Mouse (Mus musculus): ENCODE data around the gene Cdk5rap3. TPM values are rescaled to one million over a fixed set of nuclear protein-coding genes. Genes with fewer than 3 reads are reported as not detected.
A peak's percentile ranks its signal among the peaks of the same experiment; 100 is the strongest.

Cdk5rap3 gene
- total RNA-seq, 2 experiments from 2014 or later: 71.6 to 74.7 TPM

DNA sequence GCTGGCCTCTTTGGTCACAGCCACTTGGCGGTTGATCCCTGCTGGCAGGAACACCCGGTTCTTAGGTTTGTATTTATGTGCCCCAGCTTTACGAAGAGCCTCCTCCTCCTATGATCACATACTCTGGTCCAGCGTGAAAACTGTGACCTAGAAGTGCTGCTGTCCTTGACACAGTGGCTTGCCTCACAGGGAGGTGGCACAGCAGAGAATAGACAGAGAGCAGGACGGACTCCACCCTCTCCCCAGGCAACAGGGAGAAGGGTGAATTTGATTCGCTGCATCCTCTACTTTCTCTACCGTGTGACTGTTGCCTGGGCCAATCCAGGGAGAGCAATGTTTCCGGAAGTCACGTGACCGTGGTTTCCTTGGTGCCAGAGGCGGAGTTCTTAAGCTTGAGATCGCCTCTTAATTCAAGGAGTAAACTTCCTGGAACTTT lies 18.6 kb upstream of the Cdk5rap3 start:
- peak; percentile 60 to 75 for DNase-seq (ENCODE audit: low spot score in 2 of 2)

DNA sequence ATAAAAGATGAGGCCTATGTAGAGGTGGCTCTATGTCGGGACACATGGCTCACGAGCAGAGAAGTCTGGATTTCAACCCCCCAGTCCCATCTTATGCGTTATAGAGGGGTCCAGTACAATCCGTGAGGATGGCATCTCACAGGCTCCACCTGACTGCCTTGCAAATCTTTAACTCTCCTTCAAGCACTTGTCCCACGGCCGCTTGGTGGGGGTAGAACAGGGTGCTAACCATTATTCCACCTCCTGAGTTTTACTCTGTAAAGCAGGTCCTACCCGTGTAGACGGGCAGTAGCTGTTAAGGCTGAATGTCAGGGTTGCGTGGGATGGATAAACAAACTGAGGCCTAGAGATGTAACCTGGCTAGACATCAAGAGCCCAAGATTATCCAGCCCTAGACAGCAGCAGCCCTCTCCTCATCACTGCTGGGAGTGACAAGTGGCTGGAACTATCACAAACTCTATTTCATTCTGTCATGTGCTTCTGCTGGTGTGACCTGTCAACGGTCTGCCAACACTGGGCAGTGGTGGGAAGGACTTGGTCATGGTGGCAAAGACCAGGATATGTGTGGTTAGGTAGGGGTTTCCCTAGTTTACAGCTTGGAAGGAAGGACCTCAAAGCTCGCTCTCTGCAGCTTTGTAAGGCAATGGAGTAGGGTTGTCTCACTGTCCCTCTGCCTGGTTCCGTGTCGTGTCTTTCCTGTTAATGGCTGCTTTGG lies 17.4 kb upstream of the Cdk5rap3 start:
- DNase-seq (ENCODE audit: low spot score in 2 of 2): no peak

DNA sequence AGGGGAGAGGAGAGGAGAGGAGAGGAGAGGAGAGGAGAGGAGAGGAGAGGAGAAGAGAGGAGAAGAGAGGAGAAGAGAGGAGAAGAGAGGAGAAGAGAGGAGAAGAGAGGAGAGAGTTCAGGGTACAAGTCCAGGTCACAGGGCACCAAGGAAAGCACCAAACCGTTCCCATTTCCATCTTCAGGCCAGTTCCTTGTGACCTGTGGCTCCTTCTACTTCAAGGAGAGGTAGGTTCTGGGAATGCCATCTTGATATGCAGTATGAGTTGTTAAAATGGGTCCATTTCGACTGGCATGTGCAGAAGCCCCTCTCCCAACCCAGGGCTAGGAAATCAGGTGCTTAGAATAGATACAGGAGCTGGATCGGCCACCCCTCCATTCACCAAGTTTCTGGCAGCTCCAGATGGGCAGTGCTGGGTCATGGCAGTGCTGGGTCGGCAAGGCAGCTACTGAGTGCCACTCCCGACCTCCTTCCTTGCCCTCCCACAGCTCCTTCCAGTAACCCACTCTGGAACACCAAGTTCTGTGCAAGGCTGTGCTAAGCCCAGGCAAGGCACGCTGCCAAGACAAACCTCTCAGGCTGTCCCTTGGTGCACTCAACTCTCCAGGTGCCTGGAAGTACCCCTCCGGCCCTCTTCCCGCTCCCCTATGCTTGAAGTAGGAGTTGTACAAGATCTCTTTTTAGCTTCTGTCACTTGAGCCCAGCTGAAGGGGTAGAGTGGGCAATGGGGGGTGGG lies 15.2 kb upstream of the Cdk5rap3 start:
- no peak for DNase-seq (ENCODE audit: low spot score in 2 of 2)

DNA sequence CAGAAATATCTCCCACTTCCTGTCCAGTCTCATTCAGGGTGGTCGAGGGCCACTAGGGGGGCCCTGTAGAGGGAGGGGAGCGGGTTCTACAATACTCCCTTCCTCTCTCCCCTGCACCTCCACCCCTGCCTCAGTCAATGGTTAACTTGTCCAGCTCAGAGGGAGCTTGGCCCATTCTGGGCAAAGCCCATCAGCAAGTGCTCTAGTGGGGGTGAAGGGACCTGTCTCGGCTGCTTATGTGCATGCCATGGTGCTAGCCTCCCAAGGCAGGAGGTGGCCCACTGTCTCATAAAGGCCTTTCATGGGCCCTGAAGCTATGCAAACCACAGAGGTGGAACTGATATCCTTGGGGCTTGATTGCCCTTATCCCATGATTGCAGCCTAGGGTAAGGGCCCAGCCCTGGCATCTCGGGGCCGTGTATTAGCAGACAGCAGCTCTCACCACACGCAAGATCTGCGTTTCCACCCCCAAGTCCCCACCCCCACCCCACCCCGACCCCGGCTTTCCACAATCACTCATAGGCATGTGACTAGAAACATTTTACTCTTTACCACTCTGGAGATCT lies 13.6 kb upstream of the Cdk5rap3 start:
- no peak for DNase-seq (ENCODE audit: low spot score in 2 of 2)

DNA sequence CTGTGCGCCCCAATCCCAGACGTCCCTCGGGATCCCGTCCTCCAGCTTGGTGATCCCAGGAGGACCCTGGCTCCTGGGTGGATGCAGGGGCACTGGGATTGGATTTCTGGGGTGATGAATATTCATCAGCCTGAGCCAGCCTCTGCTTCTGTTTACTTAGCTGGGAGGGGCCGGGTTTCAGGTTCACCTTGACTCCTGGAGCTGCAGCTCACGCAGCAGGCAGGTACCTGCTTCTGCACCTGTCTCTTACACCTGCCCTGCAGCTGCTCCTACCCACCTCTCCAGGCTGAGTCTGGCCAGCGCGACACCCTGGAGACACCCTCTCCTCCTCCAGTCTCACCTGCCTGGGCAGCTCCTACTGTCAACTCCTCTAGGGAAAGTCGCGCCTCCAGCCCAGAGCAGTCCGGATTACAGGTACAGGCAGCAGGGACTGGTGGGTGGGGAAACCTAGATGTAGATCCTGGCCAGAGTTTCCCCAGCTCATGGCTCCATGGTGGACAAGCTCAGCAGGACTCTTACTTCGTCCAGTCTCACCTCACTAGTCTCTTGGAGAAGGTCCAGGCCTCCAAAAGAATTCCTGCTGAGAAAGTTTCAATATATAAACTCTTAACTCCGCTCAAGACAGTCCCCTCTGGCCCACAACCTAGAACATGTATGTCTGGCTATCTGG lies 12.9 kb upstream of the Cdk5rap3 start:
- no peak for DNase-seq (ENCODE audit: low spot score in 2 of 2)

DNA sequence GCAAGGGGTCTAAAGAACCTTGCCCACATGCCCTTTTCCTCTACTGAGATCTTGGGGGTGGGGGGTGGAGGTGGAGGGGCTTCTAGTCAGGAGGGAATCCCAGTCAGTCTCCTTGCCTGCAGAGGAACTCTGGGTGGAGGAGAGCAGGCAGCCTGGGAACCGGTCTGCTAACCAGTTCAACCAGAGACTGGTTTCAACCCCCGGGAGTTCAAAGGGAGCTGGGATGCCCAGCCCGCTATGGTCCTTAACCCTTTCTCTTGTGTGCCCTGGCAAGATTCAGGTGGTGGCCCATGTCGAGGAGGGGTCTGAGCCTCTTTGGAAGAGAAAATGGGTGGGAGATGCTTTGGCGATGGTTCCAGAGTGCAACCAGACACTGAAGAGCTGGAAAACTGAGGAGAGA lies 12.4 kb upstream of the Cdk5rap3 start:
- no peak for DNase-seq (ENCODE audit: low spot score in 2 of 2)

DNA sequence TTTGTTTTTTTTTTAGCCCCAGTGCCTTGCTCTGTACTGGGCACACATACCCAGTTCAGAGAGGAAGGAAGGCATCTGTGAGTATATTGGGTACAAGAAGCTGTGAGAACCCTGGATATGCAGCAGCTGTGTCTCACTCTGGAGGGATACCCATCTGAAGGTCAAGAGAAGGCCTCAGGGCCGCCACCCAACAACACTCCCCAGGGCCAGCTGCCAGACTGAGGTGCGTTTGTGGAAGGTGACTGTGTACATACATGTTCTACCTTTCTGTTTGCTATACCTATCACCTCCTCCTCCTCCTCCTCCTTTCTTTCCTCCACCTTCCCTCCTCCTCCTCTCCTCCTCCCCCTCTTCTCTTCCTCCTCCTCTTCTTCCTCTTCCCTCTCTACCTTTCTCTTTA lies 11.8 kb upstream of the Cdk5rap3 start, which contains the start of gene Prr15l:
TSS of gene Prr15l (plus strand) at position 17 of the 400 bp plus-strand sequence.
- DNase-seq (ENCODE audit: low spot score in 2 of 2): no peak

DNA sequence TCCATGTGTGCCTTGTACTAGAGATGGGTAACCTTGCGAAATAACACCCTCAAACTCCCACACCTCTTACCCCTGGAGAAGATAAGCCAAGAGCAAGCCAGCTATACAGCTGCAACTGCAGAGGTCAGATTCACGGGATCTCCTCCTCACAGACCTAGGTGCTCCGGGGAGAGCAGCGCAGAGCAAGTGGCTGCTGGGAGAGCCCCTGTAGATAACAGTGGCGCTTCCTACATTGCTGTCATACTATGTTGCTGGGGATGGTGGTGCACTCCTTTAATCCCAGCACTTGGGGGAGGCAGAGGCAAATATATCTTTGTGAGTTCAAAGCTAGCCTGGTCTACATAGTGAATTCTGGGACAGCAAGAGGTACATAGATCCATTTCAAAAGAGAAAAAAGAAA lies 10.3 kb upstream of the Cdk5rap3 start:
- no peak for DNase-seq (ENCODE audit: low spot score in 2 of 2)

DNA sequence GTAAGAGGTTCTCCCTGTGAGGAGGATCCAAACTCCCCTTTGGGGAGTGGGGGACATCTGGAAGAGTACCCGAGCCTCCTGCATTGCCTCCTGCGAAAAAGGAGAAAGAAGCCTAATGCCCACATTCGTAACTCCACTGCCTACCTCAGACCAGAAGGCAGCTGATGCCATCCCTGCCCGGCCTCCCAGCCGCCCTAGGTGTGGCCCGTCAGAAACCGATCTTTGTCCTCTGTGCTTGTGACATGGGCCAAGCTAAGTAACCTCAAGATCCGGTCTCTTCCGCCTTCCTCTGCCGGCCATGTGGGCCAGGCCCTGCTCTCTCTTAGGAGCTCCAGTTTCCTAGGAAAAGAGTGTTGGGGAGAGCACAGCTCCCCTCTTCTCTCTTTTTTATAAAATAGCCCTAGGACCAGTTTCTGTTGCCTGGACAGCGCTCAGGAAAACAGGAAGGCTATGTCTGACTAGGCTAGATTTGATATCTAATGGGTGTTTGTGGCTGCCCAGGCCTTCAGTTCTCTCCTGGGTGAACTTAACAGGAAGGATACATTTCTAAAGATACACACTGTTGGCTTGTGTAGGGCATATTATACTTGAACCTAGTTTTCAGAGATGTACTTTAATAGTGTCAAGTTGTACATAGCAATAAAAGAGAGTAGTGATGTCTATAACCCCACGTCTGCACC lies 9.3 kb upstream of the Cdk5rap3 start:
- DNase-seq (ENCODE audit: low spot score in 2 of 2): no peak

DNA sequence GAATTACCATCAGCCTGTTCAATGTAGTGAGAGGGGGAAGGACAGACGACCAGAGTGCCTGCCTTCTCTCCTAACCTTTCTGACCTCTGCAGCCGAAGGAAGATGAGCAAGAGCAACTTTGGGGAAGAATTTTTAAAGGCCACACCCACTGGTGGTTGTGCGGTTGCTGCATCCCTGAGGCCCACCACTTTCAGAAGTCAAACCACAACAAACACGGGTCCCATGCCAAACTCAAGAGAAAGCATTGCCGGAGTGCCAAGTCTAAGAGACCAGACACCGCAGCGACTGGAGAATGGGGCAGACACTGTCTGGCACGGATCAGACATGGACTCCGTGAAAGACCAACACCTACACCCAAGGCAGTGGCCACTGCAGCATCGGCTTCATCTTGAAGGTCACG lies 8.6 kb upstream of the Cdk5rap3 start:
- no peak for DNase-seq (ENCODE audit: low spot score in 2 of 2)

DNA sequence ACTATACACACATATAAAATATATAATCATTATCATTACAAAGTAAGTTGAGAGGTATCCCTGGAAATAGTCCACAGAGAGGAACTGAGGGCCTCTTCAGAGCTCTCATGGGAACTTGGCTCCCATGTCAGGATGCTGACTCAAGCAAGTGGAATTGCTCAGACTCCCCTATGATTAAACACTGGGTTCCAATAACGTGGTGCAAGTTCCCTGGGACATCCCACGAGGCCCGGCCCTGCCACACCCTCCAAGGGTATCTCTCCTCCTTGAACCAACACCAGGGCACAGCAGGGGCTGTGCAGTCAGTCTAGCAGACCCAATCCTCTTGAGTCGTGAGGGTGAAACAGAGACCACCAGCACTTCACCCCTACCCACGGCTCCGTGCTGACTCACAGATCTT lies 2.7 kb upstream of the Cdk5rap3 start:
- DNase-seq (ENCODE audit: low spot score in 2 of 2): no peak

DNA sequence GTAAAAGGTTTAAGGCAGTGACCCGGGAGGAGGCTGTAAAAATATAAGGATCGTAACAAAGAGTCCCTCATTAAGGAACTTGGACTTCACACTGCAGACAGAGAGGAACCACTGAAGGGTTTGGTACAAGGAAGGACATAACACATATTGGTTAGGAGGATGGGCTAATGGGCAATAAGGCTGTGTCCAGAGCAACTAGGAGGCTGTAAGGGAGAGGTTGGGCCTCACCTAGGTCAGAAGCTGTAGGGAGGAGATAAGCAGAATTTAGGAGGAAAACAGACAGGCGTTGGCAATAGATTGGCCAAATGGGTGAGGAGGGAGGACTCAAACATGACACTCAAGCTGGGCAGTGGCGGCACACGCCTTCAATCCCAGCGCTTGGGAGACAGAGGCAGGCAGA lies 1.1 kb upstream of the Cdk5rap3 start:
- DNase-seq (ENCODE audit: low spot score in 2 of 2): no peak

DNA sequence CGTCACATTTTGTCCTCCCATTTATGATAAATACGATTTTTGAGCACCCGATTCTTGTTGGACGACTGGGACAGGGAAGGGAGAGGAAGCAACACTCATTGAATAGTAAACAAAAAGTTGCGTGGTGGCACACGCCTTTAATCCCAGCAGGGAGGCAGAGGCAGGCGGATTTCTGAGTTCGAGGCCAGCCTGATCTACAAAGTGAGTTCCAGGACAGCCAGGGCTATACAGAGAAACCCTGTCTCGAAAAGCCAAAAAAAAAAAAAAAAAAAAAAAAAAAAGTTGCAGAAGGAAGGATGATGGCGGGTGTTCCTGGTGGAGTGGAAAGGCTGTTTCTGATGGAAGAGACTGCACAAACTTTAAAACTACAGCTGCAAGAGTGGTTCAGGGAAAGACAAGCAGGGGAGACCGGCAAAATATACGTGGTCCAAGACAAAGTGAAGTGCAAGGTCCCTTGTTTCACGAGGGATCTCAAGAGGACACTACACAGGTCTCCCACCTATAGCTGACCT lies 645 bp upstream of the Cdk5rap3 start:
- DNase-seq (ENCODE audit: low spot score in 2 of 2): no peak

DNA sequence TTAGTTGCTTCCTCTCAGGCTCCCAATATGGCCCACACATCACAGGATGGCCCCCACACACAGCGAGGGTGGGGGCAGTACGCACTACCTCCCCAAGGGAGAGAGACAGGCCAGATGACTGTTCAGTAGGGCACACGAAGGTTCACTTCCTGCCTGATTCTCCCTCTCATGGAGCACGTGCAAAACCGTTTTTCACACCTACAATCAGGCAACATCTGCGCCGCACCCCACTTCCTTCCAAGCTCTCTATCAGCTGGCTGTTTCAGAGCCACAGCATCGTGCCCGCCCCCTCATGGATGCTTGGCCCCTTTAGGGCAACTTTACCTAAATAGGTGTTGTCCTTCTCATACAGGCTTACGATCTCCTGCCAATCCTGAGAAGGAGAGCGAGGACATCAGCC lies 3.6 kb downstream of the Cdk5rap3 start:
- no peak for DNase-seq (ENCODE audit: low spot score in 2 of 2)

DNA sequence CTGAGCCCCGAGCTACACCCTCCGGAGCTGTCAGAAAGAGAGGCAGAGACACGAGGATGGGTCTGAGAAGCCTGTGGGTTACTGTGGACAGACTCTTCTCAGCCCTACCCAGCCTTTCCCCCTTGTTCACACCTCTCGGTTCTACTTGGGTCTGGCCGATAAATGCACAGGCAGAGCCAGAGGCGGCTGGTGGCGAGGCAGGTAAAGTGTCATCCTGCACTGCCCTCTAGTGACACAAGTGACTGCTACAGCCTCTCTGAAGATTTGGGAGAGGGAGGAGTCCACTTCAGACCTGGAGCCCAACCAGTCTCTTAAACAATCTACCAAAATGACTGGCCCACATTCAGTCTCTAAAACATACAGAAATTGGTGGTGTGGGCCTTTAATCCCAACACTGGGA lies 6.3 kb downstream of the Cdk5rap3 start:
- peak; percentile 30 to 60 for DNase-seq (ENCODE audit: low spot score in 2 of 2)

DNA sequence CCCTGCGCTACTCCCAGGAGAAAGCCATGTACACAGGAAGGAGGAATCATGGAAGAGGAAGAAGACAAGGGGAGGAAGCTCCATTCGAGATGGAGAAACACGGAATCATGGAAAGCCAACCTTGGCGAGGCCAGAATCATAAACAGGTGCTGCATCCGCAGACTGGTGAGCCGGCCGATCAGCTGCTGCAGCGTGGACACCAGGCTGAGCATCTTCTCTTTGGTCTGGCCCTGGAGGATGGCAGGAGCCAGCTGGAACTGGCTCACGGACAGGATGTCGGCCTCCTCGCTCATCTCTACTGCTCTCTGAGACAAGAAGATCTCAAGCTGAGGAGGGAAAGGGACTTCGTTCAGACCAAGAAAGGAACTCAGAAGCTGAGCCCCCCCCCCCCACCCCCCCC lies 7.7 kb downstream of the Cdk5rap3 start:
- DNase-seq (ENCODE audit: low spot score in 2 of 2): no peak

DNA sequence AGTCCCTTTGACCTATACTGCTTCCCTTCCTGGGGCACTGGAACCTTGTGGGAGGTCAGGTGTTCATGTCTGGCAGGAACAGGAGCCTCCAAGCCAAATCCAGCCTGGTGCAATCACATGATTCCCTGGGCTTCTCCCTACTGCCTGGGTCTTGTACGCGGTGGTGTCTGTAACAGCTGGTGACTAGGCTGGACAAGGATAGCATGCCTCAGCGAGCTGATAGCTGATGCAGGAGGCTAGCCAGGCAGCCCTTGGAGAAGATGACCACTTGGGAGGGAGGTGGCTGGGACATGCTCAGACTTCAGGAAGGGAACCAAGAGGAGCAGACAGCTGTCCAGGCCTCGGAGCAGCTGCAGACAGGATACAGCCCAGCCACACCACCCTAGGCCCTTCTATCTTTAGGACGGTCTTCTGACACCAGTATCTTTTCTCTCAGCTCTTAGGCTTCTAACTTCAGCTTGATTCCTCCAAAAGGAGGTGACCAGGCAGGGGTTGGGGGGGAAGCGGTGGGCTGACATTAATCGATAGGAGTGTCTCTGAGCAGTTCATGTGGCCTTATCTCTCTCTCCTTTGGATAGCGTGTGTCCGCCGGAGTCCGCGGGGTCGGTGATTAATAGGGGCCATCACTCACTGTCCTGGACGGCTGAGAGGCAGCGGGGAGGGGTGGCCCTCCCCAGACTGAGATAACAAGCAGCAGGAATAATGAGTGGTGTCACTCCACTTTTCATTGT lies 9.7 kb downstream of the Cdk5rap3 start:
- DNase-seq (ENCODE audit: low spot score in 2 of 2): no peak

DNA sequence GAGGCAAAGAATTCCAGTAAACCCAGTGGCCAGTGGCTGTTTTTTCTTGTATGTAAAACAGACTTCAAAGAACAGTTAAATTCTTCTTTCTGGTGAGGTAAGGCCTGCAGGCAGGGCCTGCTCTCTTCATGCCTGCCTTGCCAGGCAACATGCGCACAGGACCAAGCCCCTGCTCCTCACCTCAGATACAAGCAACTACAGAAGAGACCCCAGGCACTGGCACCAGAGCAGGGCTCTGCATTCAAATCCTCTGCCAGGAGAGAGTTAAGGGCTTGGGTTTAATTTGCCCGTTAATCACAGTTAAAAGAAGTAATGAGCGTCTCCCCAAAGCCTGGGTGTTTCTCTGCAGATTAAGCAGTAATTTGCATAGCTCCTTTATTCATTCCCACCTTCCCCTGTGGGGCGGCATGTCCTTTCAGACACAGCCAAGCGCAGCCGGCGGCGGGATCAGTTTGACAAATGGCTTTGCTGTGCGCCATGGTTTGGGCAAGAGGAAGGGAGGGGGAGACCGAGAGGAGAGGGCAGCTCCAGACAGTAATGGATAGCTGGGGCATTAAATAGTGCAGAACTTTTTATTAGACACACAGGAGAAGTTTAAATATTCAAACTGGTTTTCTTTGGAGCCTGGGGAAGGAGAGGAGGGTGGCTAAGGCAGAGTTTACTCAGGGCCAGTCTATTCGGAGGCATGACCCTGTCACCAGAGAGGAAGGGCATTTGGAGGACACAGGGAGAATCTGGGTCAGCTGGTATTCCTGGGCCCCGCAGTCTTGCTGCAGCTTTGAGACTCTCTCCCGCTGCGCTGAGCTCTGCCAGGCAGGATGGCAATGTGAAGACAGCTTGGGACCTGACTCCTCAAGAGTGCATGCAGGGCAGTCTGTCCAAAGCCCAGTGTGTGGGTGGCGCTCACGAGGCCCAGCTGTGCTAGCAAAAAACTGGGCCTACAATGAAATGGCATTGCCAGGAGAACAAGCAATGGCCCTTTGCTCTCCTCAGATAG lies 13.4 kb downstream of the Cdk5rap3 start:
- no peak for DNase-seq (ENCODE audit: low spot score in 2 of 2)

DNA sequence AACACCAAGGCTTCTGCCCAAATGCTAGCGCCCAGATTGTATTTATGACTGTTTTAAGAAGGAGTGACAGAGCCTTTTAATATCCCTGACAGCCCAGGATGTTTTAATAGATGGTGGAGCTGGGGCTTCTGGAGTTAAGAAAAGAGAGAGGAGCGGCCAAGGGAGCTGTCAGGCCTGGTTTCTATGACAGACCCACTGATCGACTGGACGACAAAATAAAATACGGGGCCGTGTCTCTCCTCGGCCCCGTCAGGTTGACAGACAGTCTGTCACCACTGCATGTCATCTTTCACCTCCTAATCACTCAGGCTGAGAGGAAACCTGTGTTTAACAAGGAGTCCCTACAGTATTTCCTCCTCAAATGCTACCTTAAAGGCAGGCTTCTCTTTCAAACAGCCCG lies 15.0 kb downstream of the Cdk5rap3 start:
- no peak for DNase-seq (ENCODE audit: low spot score in 2 of 2)
